Mouse (Mus musculus): ENCODE measurements at regions not wholly inside any gene's neighbourhood (a gene's known extent, or its start where the extent isn't known, plus 50 kb on each side); places are given as distances from the start of the nearest gene placed in this dataset.

GRCm38 (mm10) chr13:52031465-52031864 lies 185.0 kb downstream of the Gadd45g start:
- H3K9ac ChIP-seq (replicated peaks; ENCODE audit: low read length), result no peak overlapping the region
- DNase-seq (no peak), ATAC-seq (ENCODE audit: low FRiP score, low TSS enrichment) (no peak)
- H3K36me3 ChIP-seq (ENCODE audit: control insufficient read depth, insufficient read depth, low read length), result no peaks in the 10 kb centered on the region
- H3K27ac ChIP-seq (replicated peaks; ENCODE audit: low read depth, low read length), result no peak overlapping the region
- H3K4me2 ChIP-seq (ENCODE audit: low read length), result no peak overlapping the region
- peaks cover 4% of the 10 kb centered on the region; the same call in 1 of the 2 replicates for H3K4me1 ChIP-seq (ENCODE audit: control insufficient read depth, insufficient read depth, low read length)
- 84% methylated on average over 5 of the region's 5 CpGs for WGBS
- H3K4me3 ChIP-seq (replicated peaks; ENCODE audit: low read depth, low read length), result no peak overlapping the region
- no peaks in the 10 kb centered on the region for H3K9me3 ChIP-seq (ENCODE audit: control insufficient read depth, low read length)
- no peaks in the 10 kb centered on the region for H3K27me3 ChIP-seq (ENCODE audit: control insufficient read depth, insufficient read depth, low read length)

DNA sequence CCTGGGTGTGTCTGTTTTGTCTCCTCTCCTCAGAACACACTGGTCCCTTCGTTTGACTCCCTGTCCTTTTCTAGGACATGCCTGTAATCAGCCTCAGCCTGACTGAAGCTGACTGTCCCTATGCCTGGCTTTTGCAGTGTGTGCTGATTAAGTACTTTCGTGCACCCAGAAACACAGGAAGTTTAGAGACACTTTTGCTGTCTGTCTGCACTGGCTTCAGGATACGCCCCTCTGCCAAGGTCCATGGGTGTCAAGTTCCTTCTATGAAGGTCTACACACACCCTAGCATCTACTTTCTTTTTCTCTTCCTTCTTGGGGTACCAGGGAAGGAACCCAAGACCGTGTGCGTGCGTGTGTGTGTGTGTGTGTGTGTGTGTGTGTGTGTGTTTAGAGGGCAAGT lies 189.3 kb downstream of the Gadd45g start:
- 85% methylated on average over 6 of the region's 6 CpGs for WGBS
- ATAC-seq (ENCODE audit: low FRiP score, low TSS enrichment), result no peak
- Histone ChIP-seq H3K9me3 (ENCODE audit: control insufficient read depth, low read length) (no peaks in the 10 kb centered on the region), H3K4me1 (ENCODE audit: control insufficient read depth, insufficient read depth, low read length) (peaks cover 10% of the 10 kb centered on the region; the same call in 1 of the 2 replicates), H3K4me3 (replicated peaks; ENCODE audit: low read depth, low read length) (no peak overlapping the region), H3K4me2 (ENCODE audit: low read length) (no peak overlapping the region), H3K27me3 (ENCODE audit: control insufficient read depth, insufficient read depth, low read length) (no peaks in the 10 kb centered on the region), H3K27ac (replicated peaks; ENCODE audit: low read depth, low read length) (no peak overlapping the region), H3K36me3 (ENCODE audit: control insufficient read depth, insufficient read depth, low read length) (no peaks in the 10 kb centered on the region), H3K9ac (replicated peaks; ENCODE audit: low read length) (no peak overlapping the region)
- DNase-seq, result no peak

DNA sequence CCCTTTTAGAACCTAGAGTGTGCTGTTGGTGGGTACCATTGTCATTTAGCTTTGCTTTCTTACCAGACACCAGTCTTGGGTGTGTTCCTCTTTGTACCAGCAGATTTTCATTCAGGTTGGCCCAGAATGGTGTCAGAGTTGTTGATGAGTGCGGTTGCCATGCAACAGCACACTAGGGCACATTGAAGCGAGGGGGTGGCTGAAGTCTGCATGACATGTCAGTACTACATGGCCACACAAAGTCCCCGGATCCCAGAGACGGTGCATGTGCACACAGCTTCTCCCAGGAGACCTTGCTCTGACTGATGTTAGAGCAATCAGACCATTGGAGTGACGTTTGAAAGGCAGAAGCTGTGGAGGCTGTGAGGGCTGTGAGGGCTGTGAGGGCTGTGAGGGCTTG lies 189.9 kb downstream of the Gadd45g start:
- Histone ChIP-seq H3K27ac (replicated peaks; ENCODE audit: low read depth, low read length) (0 out of 2 replicates have a peak overlapping the region, but pooled peaks have one; percentile 13), H3K4me1 (ENCODE audit: control insufficient read depth, insufficient read depth, low read length) (peaks cover 10% of the 10 kb centered on the region; the same call in 1 of the 2 replicates), H3K36me3 (ENCODE audit: control insufficient read depth, insufficient read depth, low read length) (no peaks in the 10 kb centered on the region), H3K27me3 (ENCODE audit: control insufficient read depth, insufficient read depth, low read length) (no peaks in the 10 kb centered on the region), H3K9ac (replicated peaks; ENCODE audit: low read length) (no peak overlapping the region), H3K4me3 (replicated peaks; ENCODE audit: low read depth, low read length) (no peak overlapping the region), H3K4me2 (ENCODE audit: low read length) (no peak overlapping the region), H3K9me3 (ENCODE audit: control insufficient read depth, low read length) (no peaks in the 10 kb centered on the region)
- WGBS, result 41% methylated on average over 5 of the region's 5 CpGs
- ATAC-seq (ENCODE audit: low FRiP score, low TSS enrichment) (no peak), DNase-seq (peak; percentile 50)

GRCm38 (mm10) chr13:52037218-52037617 lies 190.7 kb downstream of the Gadd45g start:
- Histone ChIP-seq H3K9me3 (ENCODE audit: control insufficient read depth, low read length) (no peaks in the 10 kb centered on the region), H3K27ac (replicated peaks; ENCODE audit: low read depth, low read length) (no peak overlapping the region), H3K4me1 (ENCODE audit: control insufficient read depth, insufficient read depth, low read length) (peaks cover 16% of the 10 kb centered on the region; the same call in 1 of the 2 replicates), H3K4me2 (ENCODE audit: low read length) (no peak overlapping the region), H3K36me3 (ENCODE audit: control insufficient read depth, insufficient read depth, low read length) (no peaks in the 10 kb centered on the region), H3K27me3 (ENCODE audit: control insufficient read depth, insufficient read depth, low read length) (no peaks in the 10 kb centered on the region), H3K9ac (replicated peaks; ENCODE audit: low read length) (no peak overlapping the region), H3K4me3 (replicated peaks; ENCODE audit: low read depth, low read length) (no peak overlapping the region)
- WGBS, result 51% methylated on average over 13 of the region's 13 CpGs
- no peak for DNase-seq
- no peak for ATAC-seq (ENCODE audit: low FRiP score, low TSS enrichment)

DNA sequence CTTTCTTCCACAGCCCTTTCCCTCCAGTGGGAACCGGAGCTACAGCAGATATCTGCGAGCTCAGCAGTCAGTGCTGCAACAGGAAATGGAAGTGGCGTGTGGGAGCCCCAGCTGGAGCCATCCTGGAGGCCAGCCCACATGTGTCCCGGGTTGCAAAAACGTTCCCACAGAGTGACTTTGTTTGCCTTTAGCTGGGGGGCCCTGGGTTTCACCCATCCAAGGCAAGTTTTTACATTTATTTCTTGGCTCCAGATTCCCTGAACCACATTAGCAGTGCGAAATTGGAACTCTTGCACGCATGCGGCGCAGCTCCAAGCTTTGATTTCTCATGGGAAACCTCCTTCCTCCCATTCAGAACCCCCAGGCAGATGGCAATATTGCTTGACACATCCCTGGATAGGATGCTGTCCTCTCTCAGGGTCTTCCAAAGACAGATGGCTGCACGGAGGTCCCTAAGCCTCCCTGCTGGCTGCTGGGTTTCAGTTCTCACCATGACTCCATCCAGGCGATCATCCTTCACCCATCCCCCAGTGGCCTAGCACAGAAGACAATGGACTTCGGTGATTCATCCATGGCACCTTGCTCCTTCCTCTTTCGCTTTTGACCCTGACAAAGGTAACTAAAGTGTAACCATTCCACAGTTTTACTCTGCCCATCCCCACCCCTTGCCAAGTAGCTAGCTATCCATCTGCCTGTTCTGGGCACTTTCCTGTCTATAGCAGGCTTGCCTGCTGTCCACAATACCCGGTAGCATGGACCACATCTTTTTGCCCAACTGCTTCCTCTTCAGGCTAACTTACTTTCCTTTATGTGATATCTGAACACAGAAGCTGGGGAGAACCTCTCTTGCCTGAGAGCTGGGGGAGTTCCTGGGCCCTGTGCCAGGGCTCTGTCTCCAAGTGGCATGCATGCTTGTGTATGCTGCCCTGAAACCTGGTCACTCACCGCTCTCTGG lies 195.3 kb downstream of the Gadd45g start:
- Histone ChIP-seq H3K27ac (replicated peaks; ENCODE audit: low read depth, low read length) (no peak overlapping the region; the same call in 1 of the 2 replicates), H3K4me3 (replicated peaks; ENCODE audit: low read depth, low read length) (no peak overlapping the region), H3K4me1 (ENCODE audit: control insufficient read depth, insufficient read depth, low read length) (peaks cover 9% of the 10 kb centered on the region; the same call in 1 of the 2 replicates), H3K9me3 (ENCODE audit: control insufficient read depth, low read length) (no peaks in the 10 kb centered on the region), H3K27me3 (ENCODE audit: control insufficient read depth, insufficient read depth, low read length) (no peaks in the 10 kb centered on the region), H3K4me2 (ENCODE audit: low read length) (no peak overlapping the region), H3K36me3 (ENCODE audit: control insufficient read depth, insufficient read depth, low read length) (no peaks in the 10 kb centered on the region), H3K9ac (replicated peaks; ENCODE audit: low read length) (no peak overlapping the region)
- DNase-seq, result peak; percentile 44
- ATAC-seq (ENCODE audit: low FRiP score, low TSS enrichment), result no peak; the same call in 1 of the 2 replicates
- 60% methylated on average over 15 of the region's 15 CpGs for WGBS

DNA sequence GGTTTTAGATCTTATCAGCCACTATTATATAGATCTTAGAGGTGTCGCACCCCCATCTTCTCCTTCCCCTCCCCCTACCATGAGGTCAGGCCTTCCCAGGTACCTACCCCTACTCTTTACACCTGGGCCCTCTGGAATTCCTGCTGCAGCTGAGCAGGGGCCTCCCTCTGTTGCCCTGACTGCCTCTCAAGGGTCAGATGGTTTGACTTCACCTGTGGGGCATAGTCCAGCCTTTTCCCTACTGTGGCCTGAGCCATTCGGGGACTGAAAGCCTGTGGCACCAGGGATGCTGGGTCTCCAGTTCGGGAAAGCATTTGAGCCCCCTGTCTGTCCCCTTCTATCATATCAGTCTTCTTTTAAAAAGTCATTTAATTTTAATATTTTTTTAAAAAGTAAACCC lies 196.4 kb downstream of the Gadd45g start:
- WGBS, result 94% methylated on average over 3 of the region's 3 CpGs
- peaks cover 9% of the 10 kb centered on the region; the same call in 1 of the 2 replicates for H3K4me1 ChIP-seq (ENCODE audit: control insufficient read depth, insufficient read depth, low read length)
- no peak overlapping the region for H3K4me2 ChIP-seq (ENCODE audit: low read length)
- H3K36me3 ChIP-seq (ENCODE audit: control insufficient read depth, insufficient read depth, low read length), result no peaks in the 10 kb centered on the region
- no peak overlapping the region for H3K27ac ChIP-seq (replicated peaks; ENCODE audit: low read depth, low read length)
- no peaks in the 10 kb centered on the region for H3K9me3 ChIP-seq (ENCODE audit: control insufficient read depth, low read length)
- DNase-seq (no peak), ATAC-seq (ENCODE audit: low FRiP score, low TSS enrichment) (no peak)
- no peak overlapping the region for H3K9ac ChIP-seq (replicated peaks; ENCODE audit: low read length)
- no peaks in the 10 kb centered on the region for H3K27me3 ChIP-seq (ENCODE audit: control insufficient read depth, insufficient read depth, low read length)
- no peak overlapping the region for H3K4me3 ChIP-seq (replicated peaks; ENCODE audit: low read depth, low read length)

GRCm38 (mm10) chr13:52043916-52044315 lies 197.4 kb downstream of the Gadd45g start:
- 85% methylated on average over 3 of the region's 3 CpGs for WGBS
- H3K4me3 ChIP-seq (replicated peaks; ENCODE audit: low read depth, low read length), result no peak overlapping the region

DNA sequence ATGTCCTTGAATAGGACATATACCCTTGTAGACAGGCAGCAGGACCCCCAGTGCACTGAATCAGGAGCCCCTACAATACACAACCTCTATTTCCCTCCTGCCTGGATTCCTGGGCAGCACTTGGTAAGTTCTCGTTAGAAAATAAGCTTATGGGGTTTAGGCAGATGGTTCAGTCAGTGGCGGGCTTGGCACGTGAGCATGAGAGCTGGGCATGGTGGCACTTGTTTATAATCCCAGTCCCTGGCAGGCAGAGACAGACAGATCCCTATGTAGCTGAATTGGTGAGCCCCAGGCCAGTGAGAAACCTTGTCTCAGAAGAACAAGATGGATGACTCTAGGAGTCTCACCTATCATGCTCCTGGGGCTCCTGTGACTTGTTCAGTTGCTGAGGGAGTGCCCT lies 198.9 kb downstream of the Gadd45g start:
- no peak for ATAC-seq (ENCODE audit: low FRiP score, low TSS enrichment)
- Histone ChIP-seq H3K4me3 (replicated peaks; ENCODE audit: low read depth, low read length) (no peak overlapping the region), H3K36me3 (ENCODE audit: control insufficient read depth, insufficient read depth, low read length) (no peaks in the 10 kb centered on the region), H3K9ac (replicated peaks; ENCODE audit: low read length) (no peak overlapping the region), H3K27me3 (ENCODE audit: control insufficient read depth, insufficient read depth, low read length) (no peaks in the 10 kb centered on the region), H3K4me1 (ENCODE audit: control insufficient read depth, insufficient read depth, low read length) (peaks cover 9% of the 10 kb centered on the region; the same call in 1 of the 2 replicates), H3K4me2 (ENCODE audit: low read length) (no peak overlapping the region), H3K9me3 (ENCODE audit: control insufficient read depth, low read length) (no peaks in the 10 kb centered on the region), H3K27ac (replicated peaks; ENCODE audit: low read depth, low read length) (no peak overlapping the region)
- WGBS, result 66% methylated on average over 3 of the region's 3 CpGs
- no peak for DNase-seq

More at GRCm38 (mm10) chr13:52043916-52044315, 197.4 kb downstream of the Gadd45g start:
- H3K27me3 ChIP-seq (ENCODE audit: control insufficient read depth, insufficient read depth, low read length), result no peaks in the 10 kb centered on the region
- H3K9ac ChIP-seq (replicated peaks; ENCODE audit: low read length), result no peak overlapping the region
- no peak overlapping the region for H3K4me2 ChIP-seq (ENCODE audit: low read length)
- no peaks in the 10 kb centered on the region for H3K9me3 ChIP-seq (ENCODE audit: control insufficient read depth, low read length)
- ATAC-seq (ENCODE audit: low FRiP score, low TSS enrichment) (no peak), DNase-seq (no peak)
- H3K27ac ChIP-seq (replicated peaks; ENCODE audit: low read depth, low read length), result no peak overlapping the region
- no peaks in the 10 kb centered on the region for H3K36me3 ChIP-seq (ENCODE audit: control insufficient read depth, insufficient read depth, low read length)
- H3K4me1 ChIP-seq (ENCODE audit: control insufficient read depth, insufficient read depth, low read length), result peaks cover 9% of the 10 kb centered on the region; the same call in 1 of the 2 replicates
